Mouse (Mus musculus) megakaryocyte, adult 5-6 weeks (primary cell): Measurements from ENCODE around the gene Efna5. TPM values are rescaled to one million over a fixed set of nuclear protein-coding genes. Genes with fewer than 3 reads are reported as not detected.

Source experiments
- ATAC-seq: 2 replicates; pipeline ENCODE4 v1.8.0; 2016; ENCODE audit warnings: mild to moderate bottlenecking, inconsistent platforms; ENCODE audit not compliant: poor library complexity, severe bottlenecking
- total RNA-seq, 2 experiments: library from RNA; stranded (forward) in 1 of 2; stranded (reverse) in 1 of 2; fragments of 153-499, 151-499 nt in 1 of 2; fragments of 221-1000, 200-1000 nt in 1 of 2; gene quantifications; 2 replicates each; pipeline versions ENCODE4 v1.2.3 to v1.2.4; 2015 to 2017

Gene Efna5
- total RNA-seq, 2 experiments from 2014 or later: 0.16 TPM; not detected in 1

DNA sequence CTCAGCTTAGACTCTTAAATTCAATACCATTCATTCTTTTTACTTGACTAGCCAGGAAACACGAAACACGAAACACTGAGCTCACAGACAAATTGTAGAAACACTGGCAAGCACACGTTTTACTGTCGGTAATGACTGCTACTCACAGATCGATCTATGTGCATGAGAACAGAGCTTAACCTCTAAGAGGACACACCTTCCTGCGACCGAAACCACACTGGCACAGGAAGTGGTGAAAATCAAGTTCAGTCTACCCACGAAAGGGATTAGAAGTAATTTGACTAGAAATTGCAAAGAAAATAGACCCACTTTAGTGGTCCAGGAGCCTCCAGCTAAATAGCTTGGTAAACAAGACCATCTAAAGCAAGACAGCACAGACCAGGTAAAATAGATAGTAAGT, 23.8 kb downstream of the Efna5 start:
- 0 out of 2 replicates have a peak, but pooled peaks have one; percentile 27 for ATAC-seq

DNA sequence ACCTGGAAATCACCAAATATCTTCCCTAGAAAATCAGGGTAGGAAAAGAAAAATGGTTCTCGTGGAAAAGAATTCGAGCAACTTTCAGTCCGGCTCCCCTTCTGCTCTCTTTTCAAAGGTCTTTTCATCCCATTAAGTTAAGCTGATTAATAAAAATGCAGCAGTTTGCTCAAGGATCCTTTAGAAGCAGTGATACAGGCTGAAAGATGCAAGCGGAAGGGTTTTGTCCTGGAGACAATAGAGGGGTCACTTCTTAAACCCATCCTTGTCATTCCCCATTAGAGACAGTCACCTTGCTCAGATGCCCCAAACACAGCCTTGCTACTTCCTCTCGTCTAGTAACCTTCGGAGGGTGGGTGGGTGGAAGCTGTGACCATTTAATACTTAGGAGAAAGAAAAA, 27.4 kb downstream of the Efna5 start:
- ATAC-seq: no peak

DNA sequence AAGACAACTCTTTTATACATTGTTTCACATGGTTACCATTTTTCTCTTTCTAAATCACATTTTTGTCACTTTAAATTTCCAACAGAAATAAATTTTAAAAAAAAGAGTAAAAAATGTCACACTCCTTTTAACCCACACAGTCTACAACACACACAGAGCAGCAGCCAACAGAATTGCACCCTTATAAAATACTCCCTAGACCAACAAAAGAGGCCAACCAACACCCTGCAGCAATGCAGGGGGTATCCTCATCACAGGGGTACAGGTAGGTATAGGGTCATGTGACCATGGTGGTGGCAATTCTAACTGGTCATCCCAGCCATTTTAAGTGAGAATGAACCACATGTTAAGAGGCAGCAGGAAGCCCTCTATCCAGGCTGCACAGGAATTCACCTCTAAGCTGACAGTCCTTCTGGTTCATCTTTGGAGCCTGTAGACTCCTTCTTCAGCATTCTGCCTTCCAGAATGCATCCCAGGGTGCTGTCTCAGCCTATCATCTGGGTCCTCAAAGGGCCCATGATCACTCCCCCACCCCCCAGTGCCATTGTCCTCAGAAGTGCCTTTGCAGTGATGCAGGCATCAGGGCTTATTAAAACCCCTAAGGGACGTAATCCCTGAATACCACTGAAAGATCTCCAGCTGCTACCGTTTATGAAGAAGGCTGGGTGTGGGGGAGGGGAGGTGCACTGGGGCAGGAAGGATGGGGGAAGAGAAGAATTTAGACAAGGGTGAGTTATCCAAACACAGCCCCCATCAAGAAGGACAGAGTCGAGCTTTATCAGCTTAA, 28.1 kb downstream of the Efna5 start:
- no peak for ATAC-seq

DNA sequence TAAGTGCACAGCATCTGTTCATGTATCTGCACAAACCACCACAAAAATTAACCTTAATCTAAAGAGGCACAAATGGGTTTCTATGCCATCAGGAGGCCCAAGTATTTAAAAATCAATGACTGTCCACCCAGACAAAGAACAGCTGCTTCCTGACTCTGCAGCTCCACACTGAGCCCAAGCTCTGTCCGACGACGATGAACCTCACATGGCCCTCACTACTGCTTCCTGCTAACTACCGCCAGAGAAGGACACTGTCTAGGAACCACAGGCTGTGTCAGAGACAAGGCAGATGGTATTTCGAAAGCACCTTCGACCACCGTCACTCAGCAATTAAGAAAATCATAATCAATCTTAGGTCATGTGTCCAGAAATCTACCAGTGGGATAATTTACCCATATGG, 29.8 kb downstream of the Efna5 start:
- ATAC-seq: no peak

DNA sequence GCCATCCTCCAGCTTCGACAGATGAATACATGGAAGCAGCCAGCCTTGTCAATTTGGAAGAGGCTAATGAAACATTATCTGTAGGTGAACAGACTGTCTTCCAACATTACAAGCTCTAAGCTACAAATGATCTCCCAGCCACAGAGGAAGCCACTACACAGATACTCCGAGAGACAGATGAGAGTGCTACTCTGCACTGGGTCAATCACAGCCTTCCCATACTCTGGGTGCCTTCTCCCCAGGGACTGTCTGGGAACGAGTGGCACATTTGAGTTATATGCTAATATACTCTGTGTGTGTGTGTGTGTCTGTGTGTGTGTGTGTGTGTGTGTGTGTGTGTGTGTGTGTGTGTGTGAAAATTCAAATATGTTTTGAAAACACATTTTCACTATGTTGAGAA, 30.5 kb downstream of the Efna5 start:
- ATAC-seq: no peak

DNA sequence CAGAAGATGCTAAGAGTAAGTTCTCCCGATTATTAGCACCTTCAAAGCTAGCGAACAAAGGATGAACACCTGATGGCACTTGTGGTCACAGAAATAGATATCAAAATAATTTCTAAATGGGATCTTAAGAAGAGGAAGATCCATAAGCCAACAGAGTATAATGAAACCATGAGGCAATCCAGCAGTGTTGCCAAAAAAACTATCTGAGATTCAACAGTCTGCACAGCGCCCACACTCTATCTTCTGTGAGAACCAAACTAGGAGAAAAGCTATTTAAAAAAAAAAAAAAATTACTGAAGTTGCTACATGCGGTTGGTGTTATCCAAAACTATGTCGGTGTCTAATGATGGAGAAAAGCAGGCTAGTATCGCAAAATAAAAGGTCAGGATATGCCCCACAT, 31.4 kb downstream of the Efna5 start:
- no peak for ATAC-seq

DNA sequence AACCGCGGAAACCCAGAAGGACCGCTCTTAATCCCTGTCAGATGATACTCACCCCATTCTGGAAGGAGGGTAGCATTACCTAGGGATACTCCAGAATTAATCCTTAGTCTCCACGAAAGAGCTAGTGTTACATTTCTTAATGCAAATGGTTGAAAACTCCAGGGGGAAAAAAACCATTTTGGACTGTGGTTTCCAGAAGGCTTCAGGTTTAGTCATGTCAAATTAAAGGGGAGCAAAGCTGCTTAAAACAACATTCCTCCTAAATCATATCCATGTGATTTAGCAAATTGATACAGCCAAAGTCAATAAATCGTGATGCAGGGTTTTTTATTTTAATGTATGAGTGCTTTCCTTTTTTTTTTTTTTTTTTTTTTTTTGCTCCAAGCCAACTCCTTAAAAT, 35.5 kb downstream of the Efna5 start:
- ATAC-seq: no peak

DNA sequence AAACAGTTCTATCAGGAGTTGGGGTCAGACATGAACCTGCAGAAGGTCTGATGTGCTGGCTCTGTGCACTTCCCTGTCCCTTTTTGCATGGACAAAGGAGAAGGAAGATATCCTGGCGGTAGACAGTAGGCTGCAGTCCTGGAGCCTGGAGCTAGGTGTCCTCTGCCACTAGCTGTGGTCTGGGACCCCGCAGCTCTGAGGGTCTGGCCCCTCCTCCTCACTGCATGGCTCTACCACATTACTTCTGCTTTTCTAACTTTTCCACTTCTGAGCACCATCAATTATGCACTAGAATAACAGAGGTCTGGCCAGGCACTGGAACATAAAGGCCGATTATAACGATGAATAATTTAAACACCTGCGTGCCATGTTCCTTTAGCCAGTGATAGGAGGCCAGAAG, 36.8 kb downstream of the Efna5 start:
- peak; percentile 60 for ATAC-seq

DNA sequence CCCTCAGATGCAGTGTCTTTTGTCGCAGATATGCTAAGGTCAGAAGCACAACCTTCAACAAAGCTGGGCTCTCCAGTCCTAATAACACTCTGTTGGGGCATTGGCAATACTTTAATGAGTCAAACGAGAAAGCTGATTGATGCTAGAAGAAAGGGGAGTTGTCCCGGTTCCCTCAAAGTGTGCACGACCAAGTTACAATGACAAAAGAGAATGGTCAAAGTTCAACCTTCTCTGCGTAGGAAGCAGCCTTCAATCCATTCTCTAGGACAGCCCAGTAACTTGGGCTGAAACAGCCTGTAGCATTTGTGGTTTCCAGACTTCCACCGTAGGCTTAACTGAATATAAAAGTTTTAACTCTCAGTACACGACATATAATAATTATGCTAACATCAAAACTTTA, 43.8 kb downstream of the Efna5 start:
- no peak for ATAC-seq

DNA sequence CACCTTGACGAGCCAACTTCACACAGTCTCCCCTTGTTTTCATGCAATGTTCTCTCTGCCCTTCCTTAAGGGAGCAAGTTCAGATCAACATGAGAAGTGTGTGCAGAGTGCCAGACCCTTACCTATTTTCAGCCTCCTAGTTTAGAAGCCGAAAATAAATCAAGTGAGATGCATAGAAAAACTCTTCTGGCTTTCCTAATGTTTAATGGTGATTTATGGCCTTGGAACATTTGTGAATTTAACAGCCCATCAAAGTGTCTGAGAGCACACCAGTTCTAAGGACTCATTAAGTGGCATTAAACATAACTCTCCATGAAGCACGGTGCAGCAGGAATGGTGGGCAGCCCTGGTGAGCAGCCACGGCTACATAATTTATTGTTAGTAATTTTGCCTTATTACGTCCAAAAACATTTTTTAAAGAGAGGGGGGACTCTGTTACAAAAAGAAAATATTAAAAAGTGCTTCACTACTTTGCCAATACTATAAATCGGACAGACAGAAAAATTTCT, 44.5 kb downstream of the Efna5 start:
- no peak for ATAC-seq

DNA sequence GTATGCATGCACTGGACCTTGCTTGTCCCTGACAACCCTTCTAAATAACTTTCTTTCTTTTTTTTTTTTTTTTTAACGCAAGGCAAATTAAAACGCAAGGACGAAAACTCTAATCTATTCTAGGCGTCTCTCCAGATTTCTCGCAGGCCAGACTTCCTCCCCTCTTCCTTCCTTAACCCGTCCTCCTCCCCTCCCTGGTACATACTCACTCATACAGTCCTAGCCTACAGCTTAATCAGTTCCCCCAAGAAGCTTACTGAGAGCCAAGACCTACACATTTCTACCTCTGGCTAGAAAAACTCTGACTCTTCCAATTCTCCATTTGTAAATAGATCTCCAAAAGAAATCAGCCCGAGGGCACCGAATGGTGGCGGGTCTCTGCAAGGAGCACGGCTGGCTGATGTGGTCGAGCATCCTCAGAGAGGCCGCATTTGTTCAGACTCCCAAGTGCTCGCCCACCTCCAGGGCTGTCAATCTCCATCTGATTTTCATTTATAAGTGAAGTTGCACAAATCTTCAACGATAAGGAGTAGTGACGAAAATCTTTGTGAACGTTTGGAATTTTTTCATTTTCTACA, 48.5 kb downstream of the Efna5 start:
- ATAC-seq: no peak

DNA sequence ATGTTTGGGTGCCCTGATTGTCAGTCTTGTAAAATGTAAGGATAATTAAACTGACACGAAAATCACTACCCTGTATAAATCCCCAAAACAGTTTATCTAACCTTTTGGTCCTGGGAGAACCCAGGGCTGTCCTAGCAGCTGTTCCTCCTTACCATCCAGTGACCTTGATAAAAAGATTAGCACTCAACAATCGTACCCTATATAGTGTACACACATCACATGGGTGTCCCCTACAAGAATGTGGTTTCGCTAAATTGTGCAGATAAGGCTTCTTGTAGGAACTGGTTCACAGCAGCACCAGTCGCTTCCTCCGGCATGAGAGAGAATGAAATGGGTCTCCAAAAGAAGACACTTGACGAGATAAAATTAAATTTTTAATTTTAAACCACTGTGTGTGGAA, 53.6 kb downstream of the Efna5 start:
- no peak for ATAC-seq

DNA sequence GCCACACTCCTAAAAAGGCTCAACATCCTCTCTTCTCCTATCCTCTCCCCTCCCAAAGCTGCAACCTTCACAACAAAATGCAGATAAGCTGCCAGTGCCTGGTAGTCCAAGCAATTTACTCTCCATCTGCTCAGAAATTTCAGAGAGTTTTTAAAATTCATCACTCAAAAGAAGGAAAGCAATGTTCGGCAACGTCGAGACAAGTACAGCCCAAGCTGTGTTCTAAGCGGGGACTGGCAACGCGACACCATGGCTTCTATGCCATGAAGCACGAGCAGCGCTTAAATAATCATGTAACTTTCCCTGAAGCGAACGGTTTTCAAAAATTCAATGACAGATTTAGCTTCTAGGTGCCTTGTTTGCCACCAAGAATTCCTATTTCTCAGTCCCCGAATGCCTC, 59.9 kb downstream of the Efna5 start:
- ATAC-seq: no peak

DNA sequence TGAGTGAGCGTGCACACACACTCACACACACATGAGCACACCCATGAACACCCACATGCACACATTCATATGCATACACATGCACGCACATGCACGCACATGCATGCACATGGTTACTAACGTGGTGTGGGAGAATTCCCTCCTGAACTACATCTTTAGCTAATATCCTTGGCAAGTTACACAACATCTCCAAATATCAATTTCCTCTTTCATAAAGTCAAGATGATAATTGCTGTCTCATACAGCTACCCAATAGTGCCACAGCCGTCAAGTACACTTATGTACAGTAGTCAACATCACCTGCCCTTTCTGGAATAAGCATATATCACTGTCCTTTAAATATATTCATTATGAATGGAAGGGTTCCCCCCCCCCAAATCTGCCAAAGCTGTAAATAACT, 61.2 kb downstream of the Efna5 start:
- ATAC-seq: peak; percentile 58

DNA sequence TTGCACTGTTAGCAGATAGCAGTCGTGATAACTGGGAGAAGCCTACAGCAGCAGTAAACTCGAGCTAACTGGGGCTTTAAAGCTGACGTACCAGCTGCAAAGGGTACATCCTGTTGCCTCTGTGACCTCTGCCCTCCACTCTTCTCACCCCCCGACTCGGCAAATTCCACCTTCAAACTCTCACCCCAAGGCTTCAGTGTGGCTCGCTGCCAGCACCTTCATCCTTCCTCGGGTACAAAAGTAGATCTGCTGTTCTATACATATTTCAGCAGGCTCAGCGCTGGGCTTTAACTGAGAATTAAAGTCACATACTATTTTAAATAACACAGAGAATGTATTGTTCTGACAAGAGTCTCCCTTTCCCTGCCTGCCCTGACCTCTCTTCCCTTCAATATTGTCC, 62.3 kb downstream of the Efna5 start:
- no peak for ATAC-seq

DNA sequence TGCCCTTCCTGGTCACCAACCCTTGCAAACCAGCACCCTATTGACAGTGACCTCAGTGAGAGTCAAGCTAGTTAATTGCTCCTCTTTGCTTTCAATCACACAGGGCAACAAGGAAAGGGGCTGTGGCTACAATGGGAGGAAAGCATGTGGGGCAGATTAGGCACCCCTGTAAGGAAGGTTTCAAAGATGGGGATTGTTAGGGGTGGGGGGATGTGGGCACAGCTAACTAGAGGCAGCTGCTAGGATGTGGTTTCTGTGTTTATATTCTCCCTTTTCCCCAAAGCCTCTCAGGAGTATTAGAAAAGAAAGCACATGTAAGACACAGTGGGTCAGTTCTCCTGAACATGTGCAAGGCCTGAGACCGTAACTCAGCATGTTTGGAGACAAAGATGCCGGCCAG, 62.8 kb downstream of the Efna5 start:
- ATAC-seq: no peak

DNA sequence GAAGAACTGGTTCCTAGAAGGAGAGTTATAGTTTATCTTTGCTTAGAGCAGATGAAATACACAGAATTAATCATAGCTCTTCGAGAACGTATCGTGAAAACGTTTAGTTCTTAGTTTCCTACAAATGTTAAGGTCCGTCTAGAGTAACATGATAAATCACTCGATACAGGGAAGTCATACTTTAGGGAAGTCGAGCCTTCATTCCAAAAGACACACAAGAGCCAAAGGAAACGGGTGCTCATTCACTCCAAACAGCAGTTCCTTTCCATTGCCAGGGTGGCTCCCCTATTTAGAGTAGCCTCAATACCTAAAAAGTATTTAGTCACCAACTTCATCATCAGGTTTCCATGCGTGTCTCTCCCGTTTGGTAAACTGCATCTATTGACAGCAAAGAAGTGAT, 64.2 kb downstream of the Efna5 start:
- peak; percentile 34; the same call in 1 of the 2 replicates for ATAC-seq

DNA sequence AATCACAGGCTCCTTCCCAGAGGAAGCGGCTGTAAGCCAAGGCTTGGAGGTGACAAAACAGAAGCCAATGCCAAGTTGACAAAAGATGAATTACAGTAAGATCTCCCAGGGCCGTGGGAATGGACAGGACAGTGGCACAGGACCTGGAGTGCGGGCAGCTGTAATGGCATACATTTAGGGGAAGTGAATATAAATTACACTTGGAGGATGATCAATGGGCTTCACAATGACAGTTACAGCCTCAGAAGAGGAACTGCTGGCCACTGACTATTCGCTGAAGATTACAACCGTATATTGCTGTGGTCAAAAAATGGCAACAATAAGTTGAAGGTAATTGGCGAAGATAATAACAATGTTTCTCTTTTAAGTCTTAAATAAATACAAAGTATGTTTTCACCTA, 67.7 kb downstream of the Efna5 start:
- peak; percentile 61 for ATAC-seq

DNA sequence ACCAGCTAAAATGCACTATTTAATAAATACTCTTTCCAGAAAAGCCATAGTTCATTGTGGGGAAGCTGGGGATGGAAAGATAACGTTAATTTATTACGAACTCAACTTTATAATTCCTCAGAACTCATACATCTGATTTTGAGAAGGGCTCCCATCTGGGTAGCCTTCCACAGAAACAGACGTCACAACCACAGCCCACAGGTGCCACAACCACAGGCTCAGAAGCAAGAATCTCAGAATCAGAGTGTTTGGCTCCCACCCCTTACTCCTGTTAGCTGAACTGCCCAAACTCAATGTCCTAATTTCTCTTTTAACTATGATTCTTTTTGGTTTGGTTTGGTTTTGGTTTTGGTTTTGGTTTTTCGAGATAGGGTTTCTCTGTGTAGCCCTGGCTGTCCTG, 73.2 kb downstream of the Efna5 start:
- ATAC-seq: no peak

DNA sequence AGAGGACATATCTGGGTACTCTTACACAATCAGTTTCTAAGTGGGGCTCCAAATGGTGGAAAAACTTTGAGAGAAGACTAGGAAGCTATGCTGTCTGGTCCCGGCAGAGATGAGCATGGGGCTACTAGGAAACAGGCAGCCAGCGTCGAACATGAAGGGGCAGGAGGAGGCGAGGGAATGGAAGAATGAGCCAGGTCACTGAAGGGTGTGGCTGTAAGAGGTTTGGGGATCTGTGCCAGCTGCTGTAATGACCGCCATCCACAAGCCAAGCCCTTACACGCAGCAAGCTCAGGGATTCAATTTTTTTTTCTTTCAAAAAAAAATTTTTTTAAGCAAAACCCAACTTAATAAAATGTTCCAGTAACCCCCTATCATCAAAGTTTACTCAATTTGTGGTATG, 74.5 kb downstream of the Efna5 start:
- no peak for ATAC-seq

DNA sequence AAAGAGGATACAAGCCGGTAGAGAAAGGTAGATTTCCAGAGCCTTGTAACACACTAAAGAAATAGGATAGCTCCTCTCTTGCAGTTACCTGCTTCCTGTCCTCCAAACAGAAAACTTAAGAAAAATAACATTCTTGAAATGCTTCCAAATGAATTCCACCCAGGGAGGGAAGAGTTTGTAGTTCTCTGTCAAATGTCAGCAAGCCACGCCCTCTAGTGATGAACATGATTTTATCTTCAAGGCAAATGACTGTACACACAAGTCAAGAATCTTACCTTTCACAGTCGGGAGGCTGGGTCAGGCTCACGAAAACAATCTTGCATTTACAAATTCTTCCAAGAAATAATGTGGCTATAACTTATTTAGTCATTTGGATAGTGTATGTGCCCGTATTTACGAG, 78.4 kb downstream of the Efna5 start:
- ATAC-seq: no peak

DNA sequence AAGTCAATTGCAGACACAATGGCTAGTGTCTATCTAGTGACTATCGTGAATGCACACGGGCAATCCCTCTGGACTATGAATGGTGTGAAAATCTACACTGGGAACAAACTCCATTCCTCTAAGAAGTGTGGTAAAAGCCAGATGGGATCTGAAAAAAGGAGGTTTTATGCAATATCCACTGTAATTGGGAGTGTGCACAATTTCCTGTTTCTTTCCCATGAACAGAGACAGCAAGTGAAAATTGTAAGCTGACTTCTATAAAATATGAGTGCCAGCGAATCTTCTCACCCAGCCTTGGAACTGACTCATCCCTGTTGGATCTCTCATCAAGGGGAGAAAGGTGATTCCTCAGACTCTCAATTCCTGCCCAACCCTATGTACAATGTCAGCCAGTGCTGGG, 83.8 kb downstream of the Efna5 start:
- ATAC-seq: no peak
